Mouse (Mus musculus) left cerebral cortex, adult 18-20 months (tissue): ENCODE measurements around the gene Nthl1. TPM values are rescaled to one million over a fixed set of nuclear protein-coding genes. Genes with fewer than 3 reads are reported as not detected.

Experiments used
- DNase-seq, 2 experiments: peaks; one replicate each; pipeline ENCODE4 v3.0.0; 2021 to 2022; ENCODE audit warnings: low spot score in 2 of 2, mixed read lengths in 1 of 2
- long read RNA-seq, 2 experiments: library from polyadenylated mRNA; stranded (forward); transcript quantifications; one replicate each; pipeline ENCODE4 v2.0.0; 2021
- total RNA-seq, 2 experiments: library from RNA; stranded (reverse); gene quantifications; 2 replicates each; pipeline ENCODE4 v1.2.3; 2021

The Nthl1 gene
- total RNA-seq: 1 to 10 TPM; 4.1 to 7.4 TPM
- long read RNA-seq, experiment 1, transcript Nthl1-201 (6 exons, 1,079 nt): major isoform, 5 of 11 reads
- long read RNA-seq, experiment 1, partial matches to known transcripts: 0 of 11 reads
- long read RNA-seq, experiment 1, other reads (novel, unspliced or antisense): 3 of 11 reads
- long read RNA-seq, experiment 2, partial matches to known transcripts: 0 of 2 reads
- long read RNA-seq, experiment 2, other reads (novel, unspliced or antisense): 1 of 2 reads

- DNase-seq: peak; percentile 80 to 89
These were observed at the start of gene Nthl1, which contains the start of gene Tsc2 for GRCm38 (mm10) chr17:24632167-24632812. Nthl1 (plus strand) TSS chr17:24632680. Tsc2 (minus strand) TSS chr17:24632630.

GRCm38 (mm10) chr17:24583599-24584460 lies 48.6 kb upstream of the Nthl1 start:
- no peak for DNase-seq

GRCm38 (mm10) chr17:24584520-24584919 lies 48.0 kb upstream of the Nthl1 start:
- no peak for DNase-seq

GRCm38 (mm10) chr17:24586532-24586931 lies 45.9 kb upstream of the Nthl1 start:
- DNase-seq: no peak

- no peak for DNase-seq
These were observed 41.5 kb upstream of the Nthl1 start for GRCm38 (mm10) chr17:24590943-24591342.

GRCm38 (mm10) chr17:24591695-24592094 lies 40.8 kb upstream of the Nthl1 start:
- no peak for DNase-seq

- DNase-seq: no peak
These were observed 39.2 kb upstream of the Nthl1 start for GRCm38 (mm10) chr17:24593248-24593647.

- DNase-seq: no peak
These were observed 38.2 kb upstream of the Nthl1 start for GRCm38 (mm10) chr17:24593992-24594890.

GRCm38 (mm10) chr17:24595126-24596072 lies 37.1 kb upstream of the Nthl1 start:
- no peak for DNase-seq

- no peak for DNase-seq
These were observed 36.4 kb upstream of the Nthl1 start for GRCm38 (mm10) chr17:24596073-24596466.

GRCm38 (mm10) chr17:24596471-24597183 lies 35.9 kb upstream of the Nthl1 start:
- DNase-seq: no peak

GRCm38 (mm10) chr17:24597989-24598388 lies 34.5 kb upstream of the Nthl1 start:
- no peak for DNase-seq

GRCm38 (mm10) chr17:24600502-24600901 lies 32.0 kb upstream of the Nthl1 start:
- no peak for DNase-seq

GRCm38 (mm10) chr17:24603961-24604360 lies 28.5 kb upstream of the Nthl1 start:
- no peak for DNase-seq

- no peak for DNase-seq
These were observed 27.9 kb upstream of the Nthl1 start for GRCm38 (mm10) chr17:24604557-24604956.

GRCm38 (mm10) chr17:24608370-24608769 lies 24.1 kb upstream of the Nthl1 start:
- no peak for DNase-seq

- DNase-seq: no peak
These were observed 23.6 kb upstream of the Nthl1 start for GRCm38 (mm10) chr17:24608874-24609273.

- DNase-seq: no peak
These were observed 21.8 kb upstream of the Nthl1 start for GRCm38 (mm10) chr17:24610711-24611110.

GRCm38 (mm10) chr17:24617561-24618194 lies 14.8 kb upstream of the Nthl1 start:
- no peak for DNase-seq
